Mouse (Mus musculus) embryonic fibroblast, embryonic 13.5 days (primary cell): ENCODE results near the gene Gucy2e.

Experiments used
- CTCF ChIP-seq: IDR thresholded peaks from 2 replicates; pipeline ENCODE4 v1.5.1; 2011; ENCODE audit warnings: mild to moderate bottlenecking, control low read depth, low read length, moderate library complexity, borderline replicate concordance; ENCODE audit not compliant: insufficient read depth
- POLR2A ChIP-seq: IDR thresholded peaks from 2 replicates; pipeline ENCODE4 v1.6.1; 2011; ENCODE audit warnings: low read depth, mild to moderate bottlenecking, control low read depth, low read length, moderate library complexity

DNA sequence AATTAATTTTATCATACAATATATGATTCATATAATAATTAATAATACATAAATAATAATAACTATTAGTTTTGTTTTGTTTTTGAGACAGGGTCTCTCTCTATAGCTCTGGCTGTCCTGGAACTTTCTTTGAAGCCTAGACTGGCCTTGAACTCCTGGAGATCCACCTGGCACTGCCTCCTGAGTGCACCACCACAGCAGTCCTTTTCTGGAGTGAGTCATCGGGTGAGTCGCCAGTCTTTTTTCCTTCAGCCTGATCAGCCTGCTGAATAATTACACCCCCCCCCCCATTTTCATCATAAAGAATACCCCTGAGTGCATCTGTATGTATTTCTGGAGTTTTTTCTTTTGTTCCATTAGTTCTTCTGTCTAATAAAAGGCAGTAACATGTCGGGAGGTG is 12.3 kb upstream of the Gucy2e start:
- TF ChIP-seq CTCF (no peak), POLR2A (no peak)
